Mouse (Mus musculus) liver, adult 2 months (tissue): ENCODE data around the gene Npc2. TPM values are rescaled to one million over a fixed set of nuclear protein-coding genes. Genes with fewer than 3 reads are reported as not detected.
A peak's percentile ranks its signal among the peaks of the same experiment; 100 is the strongest.

ENCODE experiments used
- DNase-seq: peaks from one replicate; pipeline ENCODE4 v3.0.0-alpha.2; 2011; ENCODE audit warnings: low read depth, low spot score; ENCODE audit errors: extremely low read depth
- H3K27ac ChIP-seq: fragments of 200-500 bp; replicated peaks from 2 replicates; pipeline ENCODE4 v1.5.1; 2012; ENCODE audit warnings: low read depth, mild to moderate bottlenecking, control low read depth, inconsistent platforms, low read length; ENCODE audit not compliant: insufficient read depth
- H3K27me3 ChIP-seq: fragments of 200-500 bp; 2 replicates; pipeline ENCODE4 v1.6.1; 2012; ENCODE audit warnings: mild to moderate bottlenecking, moderate library complexity, low read length, inconsistent platforms; ENCODE audit not compliant: control insufficient read depth, insufficient read depth
- H3K36me3 ChIP-seq: fragments of 200-500 bp; 2 replicates; pipeline ENCODE4 v1.6.1; 2012; ENCODE audit warnings: low read length, inconsistent platforms; ENCODE audit not compliant: control insufficient read depth, insufficient read depth
- H3K4me1 ChIP-seq: fragments of 200-500 bp; 2 replicates; pipeline ENCODE4 v1.6.1; 2011; ENCODE audit warnings: low read length; ENCODE audit not compliant: control insufficient read depth, insufficient read depth
- H3K4me3 ChIP-seq: fragments of 200-500 bp; 2 replicates; pipeline ENCODE4 v1.5.1; 2011; ENCODE audit warnings: low read depth, mild to moderate bottlenecking, control low read depth, low read length, moderate library complexity; ENCODE audit not compliant: insufficient read depth
- H3K79me2 ChIP-seq: fragments of 200-500 bp; 2 replicates; pipeline ENCODE4 v1.6.1; 2012; ENCODE audit warnings: inconsistent platforms, mild to moderate bottlenecking, low read length, moderate library complexity; ENCODE audit not compliant: control insufficient read depth, insufficient read depth
- H3K9ac ChIP-seq: fragments of 200-500 bp; 2 replicates; pipeline ENCODE4 v1.6.1; 2012; ENCODE audit warnings: low read depth, mild to moderate bottlenecking, control low read depth, inconsistent platforms, low read length
- CTCF ChIP-seq: fragments of 200-500 bp; IDR thresholded peaks from 2 replicates; pipeline ENCODE4 v1.5.1; 2011; ENCODE audit warnings: low read depth, low read length, control low read depth
- POLR2A ChIP-seq: fragments of 200-500 bp; IDR thresholded peaks from 2 replicates; pipeline ENCODE4 v1.6.1; 2011; ENCODE audit warnings: low read length, control low read depth; ENCODE audit not compliant: insufficient read depth; ENCODE audit errors: extremely low read depth
- WGBS: fragments of 180-500 bp; shearing (Covaris S2); methylation state at CpG from one replicate; pipeline ENCODE4 v1.1.7; 2018; 5-methylcytosine and 5-hydroxymethylcytosine counted together
- polyA plus RNA-seq: library from polyadenylated mRNA; depleted of rRNA; stranded (reverse); fragments of >200 nt; gene quantifications from 2 replicates; pipeline ENCODE4 v1.2.3, GENCODE M21; 2012
- total RNA-seq: library from RNA; depleted of rRNA; stranded (reverse); fragments of >200 nt; gene quantifications from 2 replicates; pipeline ENCODE4 v1.2.3, GENCODE M21; 2014

Gene Npc2
- total and polyA plus RNA-seq, 2 experiments = 40.2 to 85.8 TPM

GRCm38 (mm10) chr12:84812004-84812403 is 39.1 kb upstream of the Npc2 start:
- DNase-seq = no peak
- Histone ChIP-seq H3K9ac (no peak overlapping the region), H3K36me3 (no peaks in the 10 kb centered on the region), H3K4me3 (no peak overlapping the region), H3K4me1 (peaks cover 3% of the 10 kb centered on the region; the same call in 1 of the 2 replicates), H3K79me2 (no peaks in the 10 kb centered on the region), H3K27ac (no peak overlapping the region), H3K27me3 (no peaks in the 10 kb centered on the region)
- WGBS = 63% methylated on average over 3 of the region's 3 CpGs
- TF ChIP-seq CTCF = 0 out of 2 replicates have a peak, but pooled peaks have one; percentile 1
- no peak for TF ChIP-seq POLR2A

- Histone ChIP-seq H3K9ac (no peak overlapping the region), H3K27ac (no peak overlapping the region), H3K4me1 (peaks cover 5% of the 10 kb centered on the region), H3K27me3 (no peaks in the 10 kb centered on the region), H3K36me3 (no peaks in the 10 kb centered on the region), H3K4me3 (no peak overlapping the region), H3K79me2 (no peaks in the 10 kb centered on the region)
- TF ChIP-seq POLR2A = no peak
- TF ChIP-seq CTCF = no peak
- 73% methylated on average over 4 of the region's 4 CpGs for WGBS
- DNase-seq = no peak
Measured at GRCm38 (mm10) chr12:84811510-84811909, 38.6 kb upstream of the Npc2 start.

- H3K36me3 ChIP-seq = no peaks in the 10 kb centered on the region
- H3K4me3 ChIP-seq = no peak overlapping the region
- H3K4me1 ChIP-seq = peaks cover 6% of the 10 kb centered on the region
- no peak for DNase-seq
- TF ChIP-seq CTCF = no peak
- TF ChIP-seq POLR2A = no peak
- H3K79me2 ChIP-seq = no peaks in the 10 kb centered on the region
- no peak overlapping the region for H3K27ac ChIP-seq
- no peak overlapping the region for H3K9ac ChIP-seq
- WGBS = 74% methylated on average over 1 of the region's 1 CpGs
- H3K27me3 ChIP-seq = no peaks in the 10 kb centered on the region
Measured at GRCm38 (mm10) chr12:84810810-84811209, 37.9 kb upstream of the Npc2 start.

- H3K27ac ChIP-seq = no peak overlapping the region
- 82% methylated on average over 6 of the region's 6 CpGs for WGBS
- no peak for TF ChIP-seq POLR2A
- no peak for TF ChIP-seq CTCF
Measured at GRCm38 (mm10) chr12:84809033-84809432, 36.1 kb upstream of the Npc2 start.

GRCm38 (mm10) chr12:84807351-84807750 is 34.4 kb upstream of the Npc2 start:
- H3K4me1 ChIP-seq = peaks cover 6% of the 10 kb centered on the region
- H3K9ac ChIP-seq = peak overlapping the region; percentile 0; the same call in 1 of the 2 replicates
- no peaks in the 10 kb centered on the region for H3K27me3 ChIP-seq
- WGBS = 49% methylated on average over 13 of the region's 13 CpGs
- H3K27ac ChIP-seq = peak overlapping the region; percentile 63; the same call in 1 of the 2 replicates
- peak overlapping the region; percentile 28; the same call in 1 of the 2 replicates for H3K4me3 ChIP-seq
- H3K79me2 ChIP-seq = no peaks in the 10 kb centered on the region
- H3K36me3 ChIP-seq = no peaks in the 10 kb centered on the region
- DNase-seq = peak; percentile 60
- TF ChIP-seq POLR2A (no peak), CTCF (no peak)

More at GRCm38 (mm10) chr12:84809033-84809432, 36.1 kb upstream of the Npc2 start:
- H3K4me1 ChIP-seq = peaks cover 6% of the 10 kb centered on the region
- no peaks in the 10 kb centered on the region for H3K27me3 ChIP-seq
- DNase-seq = no peak
- H3K36me3 ChIP-seq = no peaks in the 10 kb centered on the region
- no peak overlapping the region for H3K4me3 ChIP-seq
- no peaks in the 10 kb centered on the region for H3K79me2 ChIP-seq
- H3K9ac ChIP-seq = no peak overlapping the region

- Histone ChIP-seq H3K27ac (peak overlapping the region; percentile 63), H3K79me2 (no peaks in the 10 kb centered on the region), H3K4me1 (peaks cover 6% of the 10 kb centered on the region), H3K36me3 (no peaks in the 10 kb centered on the region), H3K9ac (0 out of 2 replicates have a peak overlapping the region, but pooled peaks have one; percentile 4), H3K27me3 (no peaks in the 10 kb centered on the region), H3K4me3 (peak overlapping the region; percentile 28)
- DNase-seq = peak; percentile 93
- TF ChIP-seq CTCF = no peak
- TF ChIP-seq POLR2A = no peak
- WGBS = 14% methylated on average over 5 of the region's 5 CpGs
Measured at GRCm38 (mm10) chr12:84806726-84807125, 33.8 kb upstream of the Npc2 start.
